Mouse (Mus musculus) telencephalon, adult 2 months (tissue): ENCODE measurements around the gene Prop1.

ENCODE experiments used
- DNase-seq: peaks from one replicate; pipeline ENCODE4 v3.0.0-alpha.2; 2011; ENCODE audit warnings: low read depth, low spot score

Prop1 gene

DNA sequence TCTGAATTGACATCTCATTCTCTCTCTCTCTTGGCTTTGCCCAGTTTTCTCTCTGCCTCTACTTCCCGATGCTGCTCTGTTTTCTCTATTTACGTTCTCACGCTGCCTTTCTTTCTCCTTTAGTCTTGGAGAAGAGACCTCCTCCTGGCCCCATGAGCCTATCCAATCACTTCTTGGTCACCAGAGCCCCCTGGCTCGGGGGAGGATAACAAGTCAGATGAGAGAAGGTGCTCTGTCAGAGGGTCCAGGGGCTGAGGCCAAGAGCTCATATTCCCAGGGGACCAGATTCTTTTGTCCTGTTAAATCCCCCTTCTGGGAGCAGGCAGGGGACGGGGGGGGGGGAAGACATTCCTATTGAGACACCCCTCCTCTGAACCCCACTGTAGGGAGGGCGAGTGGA is at the start of gene Prop1:
Gene Prop1 (minus strand): TSS at position 101 of the 400 bp plus-strand sequence.
- DNase-seq = no peak

- DNase-seq = no peak
These were observed 49.7 kb upstream of the Prop1 start, which contains the start of gene Olfr51 for GRCm38 (mm10) chr11:51003296-51003695. Olfr51 (plus strand) TSS chr11:51003596.

DNA sequence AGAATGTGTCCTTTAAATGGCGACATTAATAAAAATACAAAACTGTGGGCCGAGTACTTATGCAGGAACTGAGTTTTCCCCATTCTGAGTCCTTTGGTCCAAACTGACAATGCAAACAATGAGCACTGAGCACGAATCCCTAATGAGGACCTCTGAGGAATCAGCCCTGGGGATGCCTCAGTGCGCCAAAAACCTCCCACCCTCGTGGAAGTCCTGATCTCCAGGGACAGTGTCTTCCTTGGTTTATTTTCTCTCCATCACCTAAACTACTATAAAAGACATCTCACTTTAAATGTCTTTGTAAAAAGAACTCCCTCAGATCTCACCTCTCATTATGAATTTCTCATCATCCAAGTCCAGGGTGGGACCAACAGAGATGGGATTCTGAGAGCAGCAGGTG is 28.1 kb upstream of the Prop1 start, which contains the start of gene Olfr1377:
Gene Olfr1377 (plus strand): TSS at position 301 of the 400 bp plus-strand sequence.
- no peak for DNase-seq

DNA sequence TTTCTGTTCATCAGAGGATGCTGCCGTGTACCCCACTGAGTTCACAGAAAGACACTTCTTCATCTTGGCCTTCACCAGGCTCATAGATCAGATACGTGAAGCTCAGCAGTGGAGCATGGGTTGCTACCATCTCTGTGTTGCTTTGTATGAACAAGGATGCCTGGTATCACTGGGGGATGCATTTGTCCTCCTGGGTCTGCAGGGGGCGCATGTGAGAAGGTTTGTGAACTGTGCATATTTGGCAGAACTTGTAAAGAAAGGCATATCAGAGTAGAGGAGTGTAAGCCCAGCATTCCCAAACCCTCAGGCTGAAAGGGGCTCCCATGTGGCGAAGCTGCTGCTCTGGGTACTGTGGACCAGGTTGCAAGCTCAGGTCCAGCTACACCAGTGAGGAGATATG is 23.7 kb upstream of the Prop1 start:
- DNase-seq = no peak

- DNase-seq = no peak
These were observed 12.7 kb upstream of the Prop1 start, which contains the start of gene Olfr1378 for GRCm38 (mm10) chr11:50966230-50966629. Olfr1378 (plus strand) TSS chr11:50966530.

DNA sequence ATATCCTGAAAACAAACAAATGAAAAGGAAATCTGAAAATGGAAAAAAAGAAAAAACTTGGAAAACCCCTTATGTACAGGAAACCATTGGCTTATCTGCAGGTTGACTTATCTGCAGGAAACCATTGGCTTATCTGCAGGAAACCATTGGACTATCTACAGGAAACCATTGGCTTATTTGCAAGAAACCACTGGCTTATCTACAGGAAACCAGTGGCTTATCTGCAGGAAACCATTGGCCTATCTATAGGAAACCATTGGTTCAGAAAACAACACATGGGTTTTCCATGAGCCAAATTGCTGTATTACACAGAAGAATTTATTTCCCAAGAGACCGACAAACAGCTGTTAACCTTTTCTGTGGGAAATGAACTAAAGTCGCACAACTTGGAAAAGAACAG is 11.3 kb upstream of the Prop1 start:
- no peak for DNase-seq

GRCm38 (mm10) chr11:50952290-50952689 is 1.3 kb downstream of the Prop1 start:
- DNase-seq = peak; percentile 69

DNA sequence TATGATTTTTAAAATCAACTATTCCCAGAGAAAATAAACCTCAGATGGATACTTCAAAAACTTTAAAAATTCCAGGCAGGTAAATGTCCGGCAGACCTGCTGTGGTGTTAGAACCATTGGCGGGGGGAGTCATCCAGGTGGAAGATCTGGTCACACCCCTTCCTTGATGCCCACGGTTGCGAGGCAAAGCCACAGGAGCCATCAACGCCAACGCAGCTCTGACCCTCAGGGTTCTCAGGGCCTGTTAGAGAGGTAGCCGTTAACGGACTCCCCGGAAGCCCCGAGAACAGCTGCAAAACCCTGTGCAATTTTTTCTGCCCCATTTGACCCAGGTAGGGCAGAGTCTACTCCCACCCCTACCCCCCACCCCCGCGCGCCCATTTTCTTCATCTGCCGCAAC is 10.1 kb downstream of the Prop1 start, which contains the start of gene 4933414I15Rik:
Gene 4933414I15Rik (minus strand): TSS at position 260 of the 400 bp plus-strand sequence.
- DNase-seq = no peak

DNA sequence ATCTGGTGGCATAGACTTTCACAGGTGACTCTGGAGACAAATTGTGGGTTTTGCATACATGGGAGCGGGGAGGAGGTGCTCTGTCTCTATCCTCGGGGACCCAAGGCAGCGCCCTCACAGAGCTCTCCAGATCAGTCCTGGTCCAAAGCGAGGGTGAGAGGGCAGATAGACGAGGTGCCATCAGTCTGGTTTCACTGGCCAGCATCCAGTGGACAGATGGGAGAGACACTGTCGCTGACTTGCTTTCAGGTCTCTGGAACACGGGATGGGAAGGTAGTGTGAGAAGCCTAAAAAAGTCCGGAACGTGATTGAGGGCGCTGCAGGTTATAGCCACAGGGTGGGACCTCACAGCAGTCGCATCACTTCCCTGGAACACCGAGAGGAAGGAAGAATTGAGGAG is 11.2 kb downstream of the Prop1 start:
- DNase-seq = no peak

DNA sequence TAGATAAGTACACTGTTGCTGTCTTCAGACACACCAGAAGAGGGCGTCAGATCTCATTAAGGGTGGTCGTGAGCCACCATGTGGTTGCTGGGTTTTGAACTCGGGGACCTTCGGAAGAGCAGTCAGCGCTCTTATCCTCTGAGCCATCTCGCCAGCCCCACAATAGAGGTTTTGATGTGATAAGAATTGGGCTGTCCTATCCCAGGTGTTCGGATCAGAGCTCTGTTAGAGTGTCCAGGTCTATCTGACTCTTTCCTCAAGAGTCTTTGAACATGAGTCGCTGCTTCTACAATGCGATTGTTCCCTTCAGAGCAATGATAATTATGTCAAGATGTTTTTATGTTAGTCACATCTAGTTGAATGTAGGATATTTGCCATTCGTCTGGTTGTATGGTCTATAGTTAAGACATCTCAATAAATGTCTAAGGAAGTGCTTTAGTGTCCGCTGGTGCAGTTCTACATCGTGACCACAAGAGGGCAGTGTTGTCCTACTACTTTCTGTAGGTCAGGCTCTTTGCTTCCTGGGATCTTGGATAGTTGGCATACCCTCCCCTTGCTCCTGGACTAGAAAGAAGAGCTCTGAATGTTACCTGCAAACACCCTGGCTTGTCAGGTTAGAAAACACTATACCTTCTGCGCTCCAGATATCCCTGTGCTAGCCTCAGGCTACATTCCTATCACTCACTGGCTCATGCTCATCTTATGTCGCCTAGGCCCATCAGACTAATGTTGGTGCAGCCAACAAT is 13.8 kb downstream of the Prop1 start:
- peak; percentile 39 for DNase-seq

DNA sequence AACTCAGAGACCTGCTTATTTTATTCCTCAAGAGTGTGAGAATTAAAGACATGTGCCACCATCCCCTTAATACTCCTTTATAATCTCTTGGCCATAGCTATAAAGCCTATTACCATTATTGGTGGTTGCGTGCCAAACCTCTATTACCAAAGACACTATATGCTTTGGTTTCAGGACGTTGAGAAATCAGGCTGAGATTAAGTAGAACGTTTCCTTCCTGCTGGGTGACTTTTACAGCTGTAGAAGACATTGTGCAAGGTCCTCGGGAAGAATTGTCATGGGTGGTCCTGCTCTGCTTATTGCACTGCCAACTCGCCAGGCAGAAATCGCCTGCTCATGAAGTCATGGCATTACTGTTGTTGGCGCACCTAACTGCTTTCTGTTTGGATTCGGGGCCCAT is 15.1 kb downstream of the Prop1 start:
- no peak for DNase-seq

DNA sequence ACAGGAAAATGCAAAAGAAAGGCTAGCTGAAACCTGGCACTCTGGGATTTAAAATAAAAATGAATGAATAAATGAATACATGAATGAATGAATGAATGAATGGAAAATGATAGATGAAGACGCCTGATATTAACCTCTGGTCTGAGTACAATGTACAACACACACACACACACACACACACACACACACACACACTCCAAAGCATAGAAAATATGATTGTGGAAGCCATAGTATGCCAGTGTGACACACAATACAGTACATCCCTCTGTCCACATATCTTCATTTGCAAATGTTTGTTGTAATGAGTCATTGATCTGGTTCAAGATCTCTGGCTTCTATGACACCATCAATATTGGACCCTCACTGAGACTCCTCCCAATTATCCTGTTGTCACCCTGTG is 21.5 kb downstream of the Prop1 start:
- no peak for DNase-seq

GRCm38 (mm10) chr11:50931451-50931866 is 22.1 kb downstream of the Prop1 start, which contains the start of gene Zfp354b:
Zfp354b (minus strand) TSS chr11:50931633.
- peak; percentile 93 for DNase-seq

GRCm38 (mm10) chr11:50931021-50931420 is 22.5 kb downstream of the Prop1 start:
- peak; percentile 19 for DNase-seq

GRCm38 (mm10) chr11:50930469-50931014 is 23.0 kb downstream of the Prop1 start:
- DNase-seq = no peak

GRCm38 (mm10) chr11:50915671-50916320 is 37.8 kb downstream of the Prop1 start, which contains the start of gene Zfp2:
Zfp2 (minus strand) TSS chr11:50916165.
- peak; percentile 93 for DNase-seq

DNA sequence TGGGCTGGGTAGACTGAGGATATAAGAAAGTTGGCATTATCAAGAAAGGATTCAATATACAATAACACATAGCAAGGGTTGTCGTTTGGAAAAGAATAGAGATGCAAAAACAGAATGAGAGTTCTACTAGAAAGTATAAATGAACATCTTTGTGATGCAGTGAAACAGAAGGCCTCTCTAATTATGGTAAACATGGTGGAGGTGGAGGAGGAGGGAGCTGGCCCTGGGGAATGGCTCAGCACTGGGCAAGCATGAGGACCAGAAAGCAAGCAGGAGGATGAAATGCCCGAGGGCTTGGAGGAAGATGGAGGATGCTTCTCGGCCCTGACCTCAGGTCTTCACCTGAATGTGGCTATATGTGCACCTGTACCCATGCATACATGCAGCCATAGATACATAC is 39.1 kb downstream of the Prop1 start:
- peak; percentile 49 for DNase-seq

GRCm38 (mm10) chr11:50913301-50913700 is 40.3 kb downstream of the Prop1 start:
- no peak for DNase-seq

DNA sequence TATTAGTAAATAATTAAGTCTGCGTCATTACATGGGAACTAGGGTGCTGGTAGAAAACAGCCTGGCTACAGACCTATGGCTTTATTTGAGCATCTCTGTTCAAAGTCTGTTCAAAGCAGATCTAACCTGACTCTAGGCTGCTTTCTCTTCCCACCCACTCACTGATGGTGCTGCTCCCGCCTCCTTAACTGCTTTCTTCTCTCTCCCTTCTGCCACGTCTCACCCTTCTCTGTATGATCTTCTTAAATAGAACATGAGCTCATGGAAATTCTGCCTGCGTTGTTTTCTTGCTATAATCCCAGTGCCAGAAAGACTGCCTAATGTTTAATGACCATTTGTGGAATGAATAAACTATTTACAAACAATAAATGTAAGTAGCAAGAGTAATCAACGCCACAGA is 45.4 kb downstream of the Prop1 start:
- DNase-seq = peak; percentile 82
